Mouse (Mus musculus): ENCODE data around the gene Adtrp. TPM values are rescaled to one million over a fixed set of nuclear protein-coding genes. Genes with fewer than 3 reads are reported as not detected.
A peak's percentile ranks its signal among the peaks of the same experiment; 100 is the strongest.

The Adtrp gene
- polyA plus RNA-seq, 1 experiment from 2014 or later, result 0.33 TPM

GRCm38 (mm10) chr13:41865575-41865974 lies 18.1 kb upstream of the Adtrp start:
- no peaks in the 10 kb centered on the region for H3K36me3 ChIP-seq
- no peak; the same call in 1 of the 2 replicates for ATAC-seq (ENCODE audit: extremely low read depth, insufficient number of reproducible peaks, low FRiP score, low TSS enrichment)
- H3K27me3 ChIP-seq (replicated peaks), result no peaks in the 10 kb centered on the region
- no peak overlapping the region for H3K9ac ChIP-seq
- peaks cover 26% of the 10 kb centered on the region for H3K4me1 ChIP-seq
- WGBS, result 41% methylated on average over 6 of the region's 6 CpGs
- no peaks in the 10 kb centered on the region for H3K9me3 ChIP-seq
- H3K27ac ChIP-seq (replicated peaks), result peak overlapping the region; percentile 42; the same call in 1 of the 2 replicates
- H3K4me2 ChIP-seq, result no peak overlapping the region
- no peak overlapping the region for H3K4me3 ChIP-seq

- Histone ChIP-seq H3K27me3 (replicated peaks) (no peaks in the 10 kb centered on the region), H3K4me1 (peaks cover 26% of the 10 kb centered on the region), H3K36me3 (no peaks in the 10 kb centered on the region), H3K9ac (no peak overlapping the region), H3K9me3 (no peaks in the 10 kb centered on the region), H3K4me3 (no peak overlapping the region), H3K27ac (replicated peaks) (peak overlapping the region; percentile 42; the same call in 1 of the 2 replicates), H3K4me2 (no peak overlapping the region)
- no peak for ATAC-seq (ENCODE audit: extremely low read depth, insufficient number of reproducible peaks, low FRiP score, low TSS enrichment)
- WGBS, result 43% methylated on average over 5 of the region's 5 CpGs
Measured at GRCm38 (mm10) chr13:41865071-41865470, 17.6 kb upstream of the Adtrp start.

- Histone ChIP-seq H3K9ac (no peak overlapping the region), H3K27ac (replicated peaks) (no peak overlapping the region), H3K4me3 (no peak overlapping the region), H3K4me2 (no peak overlapping the region), H3K27me3 (replicated peaks) (no peaks in the 10 kb centered on the region), H3K9me3 (no peaks in the 10 kb centered on the region), H3K4me1 (peaks cover 17% of the 10 kb centered on the region), H3K36me3 (no peaks in the 10 kb centered on the region)
- no peak for ATAC-seq (ENCODE audit: extremely low read depth, insufficient number of reproducible peaks, low FRiP score, low TSS enrichment)
- 83% methylated on average over 15 of the region's 15 CpGs for WGBS
Measured at GRCm38 (mm10) chr13:41860603-41861405, 13.3 kb upstream of the Adtrp start.

GRCm38 (mm10) chr13:41855206-41856185 lies 8.0 kb upstream of the Adtrp start:
- 74% methylated on average over 13 of the region's 13 CpGs for WGBS
- H3K4me3 ChIP-seq, result no peak overlapping the region
- ATAC-seq (ENCODE audit: extremely low read depth, insufficient number of reproducible peaks, low FRiP score, low TSS enrichment), result no peak

GRCm38 (mm10) chr13:41850727-41851378 lies 3.4 kb upstream of the Adtrp start:
- Histone ChIP-seq H3K9ac (no peak overlapping the region), H3K4me2 (no peak overlapping the region), H3K27me3 (replicated peaks) (0 out of 2 replicates have a peak, but pooled peaks cover 3% of the 10 kb centered on the region), H3K9me3 (no peaks in the 10 kb centered on the region), H3K36me3 (no peaks in the 10 kb centered on the region), H3K27ac (replicated peaks) (no peak overlapping the region), H3K4me3 (no peak overlapping the region), H3K4me1 (no peaks in the 10 kb centered on the region)
- 70% methylated on average over 3 of the region's 3 CpGs for WGBS
- ATAC-seq (ENCODE audit: extremely low read depth, insufficient number of reproducible peaks, low FRiP score, low TSS enrichment), result no peak

More at GRCm38 (mm10) chr13:41855206-41856185, 8.0 kb upstream of the Adtrp start:
- Histone ChIP-seq H3K4me2 (no peak overlapping the region), H3K9ac (no peak overlapping the region), H3K9me3 (no peaks in the 10 kb centered on the region), H3K36me3 (no peaks in the 10 kb centered on the region), H3K27me3 (replicated peaks) (no peaks in the 10 kb centered on the region), H3K4me1 (no peaks in the 10 kb centered on the region), H3K27ac (replicated peaks) (0 out of 2 replicates have a peak overlapping the region, but pooled peaks have one; percentile 10)

GRCm38 (mm10) chr13:41846516-41846915 lies 968 bp downstream of the Adtrp start:
- no peaks in the 10 kb centered on the region for H3K9me3 ChIP-seq
- no peak for ATAC-seq (ENCODE audit: extremely low read depth, insufficient number of reproducible peaks, low FRiP score, low TSS enrichment)
- no peak overlapping the region for H3K9ac ChIP-seq
- 76% methylated on average over 5 of the region's 5 CpGs for WGBS
- no peak overlapping the region for H3K4me2 ChIP-seq
- H3K4me1 ChIP-seq, result no peaks in the 10 kb centered on the region
- 0 out of 2 replicates have a peak, but pooled peaks cover 3% of the 10 kb centered on the region for H3K27me3 ChIP-seq (replicated peaks)
- no peak overlapping the region for H3K27ac ChIP-seq (replicated peaks)
- H3K36me3 ChIP-seq, result no peaks in the 10 kb centered on the region
- H3K4me3 ChIP-seq, result no peak overlapping the region

GRCm38 (mm10) chr13:41845013-41845412 lies 2.5 kb downstream of the Adtrp start:
- no peaks in the 10 kb centered on the region for H3K36me3 ChIP-seq
- no peak for ATAC-seq (ENCODE audit: extremely low read depth, insufficient number of reproducible peaks, low FRiP score, low TSS enrichment)
- 61% methylated on average over 5 of the region's 5 CpGs for WGBS
- H3K27me3 ChIP-seq (replicated peaks), result no peaks in the 10 kb centered on the region
- no peak overlapping the region for H3K4me2 ChIP-seq
- no peak overlapping the region for H3K9ac ChIP-seq
- H3K4me3 ChIP-seq, result no peak overlapping the region
- no peak overlapping the region for H3K27ac ChIP-seq (replicated peaks)
- no peaks in the 10 kb centered on the region for H3K9me3 ChIP-seq
- no peaks in the 10 kb centered on the region for H3K4me1 ChIP-seq

GRCm38 (mm10) chr13:41844071-41844470 lies 3.4 kb downstream of the Adtrp start:
- no peak overlapping the region for H3K4me2 ChIP-seq
- no peaks in the 10 kb centered on the region for H3K9me3 ChIP-seq
- no peak overlapping the region for H3K27ac ChIP-seq (replicated peaks)
- no peaks in the 10 kb centered on the region for H3K36me3 ChIP-seq
- no peak overlapping the region for H3K4me3 ChIP-seq
- 76% methylated on average over 4 of the region's 4 CpGs for WGBS
- no peaks in the 10 kb centered on the region for H3K4me1 ChIP-seq
- ATAC-seq (ENCODE audit: extremely low read depth, insufficient number of reproducible peaks, low FRiP score, low TSS enrichment), result no peak
- H3K27me3 ChIP-seq (replicated peaks), result no peaks in the 10 kb centered on the region
- H3K9ac ChIP-seq, result no peak overlapping the region

- Histone ChIP-seq H3K4me3 (no peak overlapping the region), H3K4me2 (no peak overlapping the region), H3K27me3 (replicated peaks) (no peaks in the 10 kb centered on the region), H3K27ac (replicated peaks) (no peak overlapping the region), H3K4me1 (peaks cover 3% of the 10 kb centered on the region; the same call in 1 of the 2 replicates), H3K9ac (no peak overlapping the region), H3K9me3 (no peaks in the 10 kb centered on the region), H3K36me3 (no peaks in the 10 kb centered on the region)
- no peak for ATAC-seq (ENCODE audit: extremely low read depth, insufficient number of reproducible peaks, low FRiP score, low TSS enrichment)
- 77% methylated on average over 8 of the region's 8 CpGs for WGBS
Measured at GRCm38 (mm10) chr13:41833614-41834139, 13.8 kb downstream of the Adtrp start.

- no peak overlapping the region for H3K4me3 ChIP-seq
- H3K4me1 ChIP-seq, result peaks cover 3% of the 10 kb centered on the region
- H3K27me3 ChIP-seq (replicated peaks), result no peaks in the 10 kb centered on the region
- no peak overlapping the region for H3K27ac ChIP-seq (replicated peaks)
- no peaks in the 10 kb centered on the region for H3K9me3 ChIP-seq
- ATAC-seq (ENCODE audit: extremely low read depth, insufficient number of reproducible peaks, low FRiP score, low TSS enrichment), result no peak
- 82% methylated on average over 8 of the region's 8 CpGs for WGBS
- H3K9ac ChIP-seq, result no peak overlapping the region
- H3K36me3 ChIP-seq, result no peaks in the 10 kb centered on the region
- no peak overlapping the region for H3K4me2 ChIP-seq
Measured at GRCm38 (mm10) chr13:41828296-41828754, 19.2 kb downstream of the Adtrp start.

All from heart, embryonic 13.5 days (tissue).